Mouse (Mus musculus): ENCODE results near the gene Psme1.
A peak's percentile ranks its signal among the peaks of the same experiment; 100 is the strongest.

The Psme1 gene

DNA sequence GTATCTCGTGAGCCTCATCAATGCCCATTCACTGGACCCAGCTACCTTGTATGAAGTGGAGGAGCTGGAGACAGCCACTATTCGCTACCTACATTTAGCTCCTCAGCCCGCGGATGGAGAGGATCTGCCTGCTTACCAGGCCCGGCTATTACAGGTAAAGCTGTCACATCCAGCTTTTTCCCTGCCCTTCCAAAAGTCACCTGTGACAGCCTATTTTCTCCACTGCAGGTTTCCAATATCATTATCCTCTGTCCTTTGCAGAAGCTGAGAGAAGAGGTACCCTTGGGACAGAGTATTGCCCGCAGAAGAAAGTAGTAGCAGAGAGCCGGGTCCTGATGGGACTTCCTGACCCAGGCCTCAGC, 25.3 kb downstream of the Psme1 start, which contains the start of gene Irf9:
Gene Irf9, plus strand, starts transcription at position 301 of the 362 bp plus-strand sequence.
- no peak for DNase-seq

DNA sequence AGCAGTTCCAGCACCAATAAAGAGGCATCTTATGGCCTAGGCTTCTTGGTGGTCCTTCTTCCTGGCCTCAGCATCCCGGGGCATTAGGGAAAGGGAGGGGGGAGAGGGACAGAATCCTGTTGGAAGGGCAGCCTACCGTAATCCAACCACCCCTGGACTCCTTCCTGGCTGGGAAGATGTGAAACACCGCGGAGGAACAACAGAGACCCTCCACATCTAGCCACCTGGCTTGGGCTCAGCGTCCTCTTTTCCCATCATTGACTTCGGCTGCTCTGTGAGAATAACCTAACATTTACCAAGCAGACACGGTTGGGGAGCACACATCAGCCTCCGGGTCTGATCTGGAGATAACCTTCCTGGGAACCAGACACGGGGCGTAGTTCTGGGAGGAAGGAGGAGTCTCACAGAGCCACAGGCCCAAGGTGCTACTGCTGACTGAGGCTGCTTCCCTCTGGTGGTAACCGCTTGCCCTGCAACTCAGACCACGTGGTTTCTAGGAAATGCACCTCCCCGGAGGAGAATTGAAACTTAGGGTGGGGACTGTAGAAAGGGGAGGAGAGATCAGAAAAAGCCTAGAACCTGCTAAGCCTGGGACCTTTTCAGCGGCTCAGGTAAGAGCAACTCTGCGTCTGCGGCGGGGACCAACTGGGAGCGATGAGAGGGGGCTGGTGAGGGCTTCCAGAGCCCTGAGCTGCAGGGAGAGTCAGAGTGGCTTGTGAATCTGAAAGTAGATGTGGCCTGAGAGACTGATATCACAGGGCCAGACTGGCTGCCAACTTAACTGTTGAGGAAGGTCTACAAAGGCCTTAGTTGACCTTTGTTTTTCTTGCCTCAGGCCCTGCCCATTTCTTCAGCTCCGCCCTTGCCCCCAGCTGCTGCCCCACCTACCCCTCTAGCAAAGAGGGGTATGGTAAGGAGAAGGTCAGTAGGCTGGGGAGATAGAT, 26.0 kb downstream of the Psme1 start:
- peak; percentile 86 to 92 for DNase-seq

DNA sequence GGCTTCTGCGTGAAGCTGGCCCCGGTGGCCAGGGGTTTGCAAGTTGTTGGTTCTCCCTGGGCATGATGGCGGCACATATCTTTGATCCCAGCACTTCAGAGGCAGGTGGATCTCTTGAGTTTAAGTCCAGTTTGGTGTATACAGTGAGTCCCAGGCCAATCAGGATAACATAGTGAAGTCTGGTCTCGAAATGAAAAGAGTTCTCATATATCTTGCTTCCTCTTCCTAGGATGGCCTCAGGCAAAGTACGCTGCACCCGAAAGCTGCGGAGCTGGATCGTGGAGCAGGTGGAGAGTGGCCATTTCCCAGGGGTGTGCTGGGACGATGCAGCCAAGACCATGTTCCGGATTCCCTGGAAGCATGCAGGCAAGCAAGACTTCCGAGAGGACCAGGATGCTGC, 26.9 kb downstream of the Psme1 start:
- DNase-seq, result no peak

DNA sequence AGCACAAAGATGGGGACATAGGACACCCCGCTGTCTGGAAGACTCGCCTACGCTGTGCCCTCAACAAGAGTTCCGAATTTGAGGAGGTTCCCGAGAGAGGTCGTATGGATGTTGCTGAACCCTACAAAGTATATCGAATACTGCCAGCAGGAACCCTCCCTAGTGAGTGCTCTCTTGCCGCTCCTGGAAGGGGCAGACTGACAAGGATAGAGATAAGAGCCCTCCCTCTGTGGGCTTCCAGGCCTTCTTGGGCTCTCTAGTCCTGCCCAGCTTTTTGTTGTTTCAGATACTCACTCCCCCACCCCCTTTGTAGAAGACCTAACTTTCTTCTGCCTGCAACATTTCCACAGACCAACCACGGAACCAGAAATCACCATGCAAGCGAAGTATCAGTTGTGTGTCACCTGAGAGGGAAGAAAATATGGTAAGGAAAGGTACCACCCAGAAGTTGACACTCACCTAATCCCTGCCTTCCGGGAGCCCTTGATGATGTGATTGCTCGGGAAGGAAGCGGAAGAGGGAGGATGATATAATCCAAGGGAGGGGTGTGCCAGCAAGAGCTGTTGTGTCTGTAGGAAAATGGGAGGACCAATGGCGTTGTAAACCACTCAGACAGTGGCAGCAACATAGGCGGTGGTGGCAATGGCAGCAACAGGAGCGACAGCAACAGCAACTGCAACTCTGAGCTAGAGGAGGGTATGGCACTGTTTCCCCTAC, 28.0 kb downstream of the Psme1 start:
- DNase-seq, result no peak

DNA sequence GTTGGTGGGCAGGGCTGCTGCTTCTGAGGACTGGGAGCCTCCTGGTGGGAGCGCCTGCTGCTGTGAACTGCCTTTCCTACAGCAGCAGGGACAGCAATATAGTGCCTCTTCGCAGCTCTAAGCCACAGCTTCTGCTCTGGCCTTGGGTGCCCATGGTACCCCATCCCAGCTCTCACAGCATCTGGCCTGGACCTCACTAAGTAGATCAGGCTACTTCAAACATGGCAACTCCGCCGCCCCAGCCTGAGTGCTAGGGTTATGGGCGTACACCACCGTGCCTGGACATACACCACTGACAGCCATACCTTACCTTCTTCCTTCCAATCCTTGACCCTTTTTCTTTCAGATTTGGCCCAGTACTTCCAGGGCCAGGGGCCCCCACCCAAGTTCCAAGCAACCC, 30.4 kb downstream of the Psme1 start:
- DNase-seq, result no peak

DNA sequence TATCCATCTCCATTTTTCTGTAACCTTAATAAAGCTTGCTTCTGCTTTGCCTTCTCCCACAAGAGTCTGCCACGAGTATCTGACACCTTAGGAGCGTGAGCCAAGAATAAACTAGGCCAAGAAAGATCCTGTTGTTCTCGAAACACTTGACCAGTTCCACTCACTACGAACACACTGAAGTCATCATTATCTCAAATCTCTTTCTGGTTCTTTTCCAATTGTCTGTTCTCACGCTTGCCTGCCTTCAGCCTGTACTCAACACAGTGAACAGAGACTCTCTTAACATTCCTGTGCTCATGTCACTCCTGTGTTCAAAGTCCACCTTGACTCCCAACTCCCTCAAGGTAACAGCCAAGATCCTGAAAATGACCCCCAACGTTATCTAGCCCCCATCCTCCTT, 35.4 kb downstream of the Psme1 start:
- DNase-seq, result no peak

DNA sequence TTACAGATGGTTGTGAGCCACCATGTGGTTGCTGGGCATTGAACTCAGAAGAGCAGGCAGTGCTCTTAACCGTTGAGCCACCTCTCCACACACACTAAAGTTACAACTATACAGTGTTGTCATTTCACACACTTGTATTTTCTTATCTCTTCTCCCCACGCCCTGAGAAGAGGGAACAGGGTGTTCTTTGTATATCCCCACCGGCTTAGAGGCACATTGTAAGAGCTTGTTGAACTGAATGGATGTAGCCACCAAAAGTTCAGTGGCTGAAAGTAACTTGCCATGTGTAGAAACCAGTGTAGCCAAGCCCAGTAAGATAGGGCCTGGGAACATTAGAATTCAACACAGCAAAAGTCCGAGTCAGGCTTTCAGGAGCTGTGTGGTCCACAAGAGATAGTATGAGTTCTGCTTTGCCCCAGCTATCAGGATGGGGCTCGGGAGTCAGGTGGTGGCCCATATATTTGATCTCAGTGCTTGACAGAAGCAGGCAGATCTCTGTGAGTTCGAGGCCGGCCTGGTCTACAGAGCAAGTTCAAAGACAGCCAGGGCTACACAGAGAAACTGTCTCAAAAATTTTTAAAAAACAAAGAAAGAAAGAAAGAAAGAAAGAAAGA, 36.7 kb downstream of the Psme1 start:
- DNase-seq, result no peak

DNA sequence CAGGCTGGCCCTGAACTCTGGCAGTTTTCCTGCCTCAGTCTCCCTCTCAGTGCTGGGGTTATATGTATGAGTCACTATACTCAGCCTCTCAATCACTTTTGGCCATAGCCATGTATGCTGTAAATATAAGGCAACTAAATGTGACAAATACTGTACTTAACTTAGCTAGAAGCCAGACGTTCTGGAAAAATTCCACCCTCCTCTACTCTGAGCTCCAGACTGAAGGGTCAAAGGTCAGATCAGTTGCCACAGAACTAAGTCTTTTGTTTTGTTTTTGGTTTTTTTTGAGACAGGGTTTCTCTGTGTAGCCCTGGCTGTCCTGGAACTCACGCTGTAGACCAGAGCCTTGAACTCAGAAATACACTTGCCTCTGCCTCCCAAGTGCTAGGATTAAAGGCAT, 38.0 kb downstream of the Psme1 start:
- DNase-seq, result no peak

DNA sequence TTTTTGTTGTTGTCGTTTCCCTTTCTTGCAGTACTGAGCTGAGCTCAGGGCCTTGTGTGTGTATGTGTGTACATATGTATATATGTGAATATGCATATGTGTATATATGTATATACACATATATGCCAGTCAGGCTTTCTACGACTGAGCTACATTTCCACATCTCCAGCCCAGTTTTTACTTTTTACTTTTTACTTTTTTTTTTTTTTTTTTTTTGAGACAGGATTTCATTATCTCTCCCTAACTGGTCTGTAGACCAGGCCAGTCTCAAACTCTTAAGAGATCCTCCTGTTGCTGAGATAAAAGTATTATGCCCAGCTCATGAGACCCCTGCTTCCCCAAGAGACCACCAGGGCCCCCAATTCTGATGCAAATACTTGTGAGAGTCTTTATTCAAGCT, 38.9 kb downstream of the Psme1 start:
- no peak for DNase-seq

DNA sequence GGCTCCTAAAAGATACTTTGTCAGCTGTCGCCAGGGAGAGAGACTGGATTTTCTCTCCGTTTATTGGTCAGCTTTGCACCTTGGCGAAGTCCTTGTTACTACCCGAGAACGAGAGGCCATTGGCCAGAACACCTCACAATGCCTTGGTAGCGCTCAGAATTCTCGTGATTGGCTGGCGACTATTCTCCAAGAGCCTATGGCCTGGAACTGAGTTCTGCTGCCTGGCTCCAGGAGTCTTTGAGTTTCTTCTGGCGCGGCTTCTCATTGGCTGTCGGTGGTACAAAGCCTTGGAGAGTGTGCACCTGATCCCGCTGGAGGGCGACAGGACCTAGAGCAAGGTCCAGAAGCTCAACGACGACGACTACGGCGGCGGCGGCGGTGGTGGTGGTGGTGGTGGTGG, 39.9 kb downstream of the Psme1 start, which contains the start of gene Rec8:
Gene Rec8, plus strand, starts transcription at position 216 of the 400 bp plus-strand sequence.
- DNase-seq, result no peak

DNA sequence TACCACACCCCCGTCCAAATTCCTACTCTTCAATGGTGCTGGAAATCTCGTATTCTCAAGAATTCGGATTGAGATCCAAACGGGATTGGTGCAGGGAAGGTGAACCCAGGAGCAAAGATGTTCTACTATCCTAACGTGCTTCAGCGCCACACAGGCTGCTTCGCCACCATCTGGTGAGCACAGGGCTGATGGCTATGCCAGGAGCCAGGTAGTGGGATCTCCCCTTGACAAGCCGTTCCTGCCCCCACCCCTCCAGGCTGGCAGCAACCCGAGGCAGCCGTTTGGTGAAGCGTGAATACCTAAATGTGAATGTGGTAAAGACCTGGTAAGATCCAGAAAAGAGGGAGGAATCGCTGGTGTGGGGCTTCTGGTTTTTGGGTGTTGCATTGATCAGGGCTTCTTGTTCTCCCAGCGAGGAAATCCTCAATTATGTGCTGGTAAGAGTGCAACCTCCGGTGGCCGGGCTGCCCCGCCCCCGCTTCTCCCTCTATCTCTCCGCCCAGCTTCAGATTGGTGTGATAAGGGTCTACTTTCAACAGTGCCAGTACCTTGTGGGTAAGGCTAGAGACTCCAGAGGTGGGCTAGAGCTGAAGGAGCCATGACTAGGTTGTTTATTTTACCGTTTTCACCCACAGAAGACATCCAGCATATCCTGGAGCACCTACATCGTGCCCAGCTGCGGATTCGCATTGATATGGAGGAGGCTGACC, 40.7 kb downstream of the Psme1 start:
- DNase-seq, result no peak

DNA sequence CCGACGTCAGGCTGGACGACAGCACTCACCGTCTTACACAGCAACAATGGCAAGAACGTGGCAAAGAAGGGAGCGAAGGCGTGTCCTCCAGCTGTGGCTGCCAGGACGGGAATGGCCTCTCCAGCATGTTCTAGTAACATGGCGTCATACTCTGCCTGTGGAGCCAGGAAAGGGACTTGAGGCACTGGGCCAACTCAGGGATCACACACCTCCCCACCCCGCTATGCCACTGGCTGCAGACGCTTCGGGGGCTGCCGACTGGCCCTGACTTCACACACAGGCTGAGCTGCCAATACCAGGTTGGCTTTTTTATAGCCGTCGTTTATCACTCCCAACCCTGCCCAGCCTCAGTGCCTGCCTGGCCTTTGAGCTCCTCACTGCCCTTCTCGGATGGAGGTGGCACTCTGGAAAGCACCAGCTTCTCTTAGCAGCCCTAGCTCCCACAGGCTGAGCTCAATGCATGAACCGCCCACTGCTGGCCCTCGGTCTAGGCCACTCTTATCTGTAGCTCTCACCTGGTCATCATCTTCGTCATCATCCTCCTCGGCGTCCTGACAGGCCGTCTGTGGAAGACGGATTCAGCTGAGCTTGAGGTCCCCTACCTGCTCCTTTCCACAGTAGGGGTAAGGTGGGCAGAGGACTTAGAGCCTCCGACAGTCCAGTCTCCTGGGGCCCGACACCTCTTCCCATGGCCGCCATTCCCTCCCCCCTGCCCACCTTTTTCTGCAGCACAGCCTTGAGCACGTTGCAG, 50.3 kb downstream of the Psme1 start:
- DNase-seq, result no peak

DNA sequence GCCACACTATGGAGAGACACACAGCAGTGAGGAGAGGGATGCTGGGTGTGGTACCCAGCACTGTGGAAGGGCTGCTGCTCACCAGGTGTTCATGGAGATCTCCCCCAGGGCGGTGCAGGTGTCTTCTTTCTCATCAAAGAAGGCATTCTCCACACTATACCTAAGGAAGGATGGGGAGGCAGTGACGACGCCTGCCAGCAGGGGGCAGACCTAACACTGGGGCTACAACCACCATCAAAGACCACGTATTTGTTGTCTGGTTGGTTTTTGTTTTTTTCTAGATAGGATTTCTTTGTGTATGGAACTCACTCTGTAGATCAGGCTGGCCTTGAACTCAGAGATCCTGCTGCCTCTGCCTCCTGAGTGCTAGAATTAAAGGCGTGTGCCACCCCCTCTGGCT, 51.4 kb downstream of the Psme1 start:
- DNase-seq, result peak; percentile 47 to 57

Measured in thymus, adult 18-20 months (tissue).